Mouse (Mus musculus) C2C12 (cell line): ENCODE results near the gene Cd276.

Source experiments
- CTCF ChIP-seq: IDR thresholded peaks from one replicate; pipeline ENCODE4 v1.5.1; 2011; ENCODE audit not compliant: control insufficient read depth, insufficient read depth, insufficient read length
- FOSL1 ChIP-seq: IDR thresholded peaks from one replicate; pipeline ENCODE4 v1.8.0; 2011; ENCODE audit warnings: mild to moderate bottlenecking, low read length; ENCODE audit not compliant: poor library complexity, insufficient read depth, severe bottlenecking
- MAX ChIP-seq: IDR thresholded peaks from one replicate; pipeline ENCODE4 v1.6.1; 2011; ENCODE audit warnings: mild to moderate bottlenecking, control low read depth
- MYOD1 ChIP-seq: IDR thresholded peaks from one replicate; pipeline ENCODE4 v1.6.1; 2011; ENCODE audit warnings: low read depth; ENCODE audit not compliant: control insufficient read depth, insufficient read length
- MYOG ChIP-seq: IDR thresholded peaks from one replicate; pipeline ENCODE4 v1.6.1; 2011; ENCODE audit not compliant: control insufficient read depth, insufficient read length; ENCODE audit errors: extremely low read depth
- USF1 ChIP-seq: IDR thresholded peaks from one replicate; pipeline ENCODE4 v1.6.1; 2011; ENCODE audit warnings: low read depth, mild to moderate bottlenecking, control low read depth, moderate library complexity

- TF ChIP-seq CTCF, result no peak
- no peak for TF ChIP-seq USF1
- TF ChIP-seq MYOG, result no peak
- TF ChIP-seq MAX, result no peak
- TF ChIP-seq MYOD1, result no peak
- no peak for TF ChIP-seq FOSL1
Observed at GRCm38 (mm10) chr9:58521883-58522423, 33.3 kb downstream of the Cd276 start.
